Mouse (Mus musculus): ENCODE results near the gene Gm42906. TPM values are rescaled to one million over a fixed set of nuclear protein-coding genes. Genes with fewer than 3 reads are reported as not detected.

The Gm42906 gene
- total RNA-seq, 1 experiment = not detected

DNA sequence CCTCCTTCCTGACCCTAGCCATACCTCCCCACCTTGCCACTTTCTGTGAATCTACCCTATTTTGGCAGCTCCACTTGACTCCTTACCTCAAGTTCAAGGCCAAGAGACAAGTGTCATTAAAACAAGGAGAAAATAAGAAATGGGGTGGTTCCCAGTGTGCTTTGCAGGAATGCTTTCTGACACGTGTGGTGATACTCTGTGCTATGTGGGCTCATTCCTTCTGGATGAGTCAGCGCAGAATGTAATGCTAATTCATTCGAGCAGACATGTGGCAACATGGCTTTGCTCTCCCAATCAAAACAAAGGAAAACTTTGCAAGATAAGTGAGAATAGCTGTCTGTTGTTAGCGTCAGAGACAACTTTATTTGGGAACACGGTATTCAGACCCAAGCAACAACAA lies 225.0 kb downstream of the Gm42906 start:
- Histone ChIP-seq H3K4me3 (ENCODE audit: insufficient read depth in 1 of 2, low read depth in 1 of 2, low read length in 2 of 2, poor library complexity in 1 of 2, severe bottlenecking in 1 of 2) (no peak overlapping the region), H3K36me3 (ENCODE audit: control insufficient read depth, insufficient read depth, low read length, poor library complexity, severe bottlenecking) (no peaks in the 10 kb centered on the region), H3K4me1 (ENCODE audit: control insufficient read depth in 2 of 2, insufficient read depth in 2 of 2, low read length in 2 of 2, poor library complexity in 1 of 2) (peaks cover 0 to 3% of the 10 kb centered on the region in 2 experiments; a peak in 1 of 4 replicates), H3K9me3 (ENCODE audit: control insufficient read depth, insufficient read depth, low read depth, low read length) (no peaks in the 10 kb centered on the region), H3K27ac (ENCODE audit: insufficient read depth, low read depth, low read length, poor library complexity, severe bottlenecking) (no peak overlapping the region), H3K9ac (ENCODE audit: insufficient read depth, low read depth, low read length, poor library complexity, severe bottlenecking) (no peak overlapping the region)
- DNase-seq (ENCODE audit: low read depth, low spot score) = no peak
- in situ Hi-C loops (cut with MboI; ENCODE audit: low sequenced_read_pairs in 2 of 2, unreplicated experiment in 2 of 2) = no loop called here
- no peak for TF ChIP-seq CHD2 (IDR thresholded peaks at IDR 0.05; ENCODE audit: low read depth, low read length)
- 0 out of 2 replicates have a peak, but pooled peaks have one; percentile 22 for TF ChIP-seq MAFK (IDR thresholded peaks at IDR 0.05; ENCODE audit: insufficient read depth, low read depth, low read length)
- TF ChIP-seq ZNF384 (IDR thresholded peaks at IDR 0.05; ENCODE audit: low read depth, low read length) = no peak

DNA sequence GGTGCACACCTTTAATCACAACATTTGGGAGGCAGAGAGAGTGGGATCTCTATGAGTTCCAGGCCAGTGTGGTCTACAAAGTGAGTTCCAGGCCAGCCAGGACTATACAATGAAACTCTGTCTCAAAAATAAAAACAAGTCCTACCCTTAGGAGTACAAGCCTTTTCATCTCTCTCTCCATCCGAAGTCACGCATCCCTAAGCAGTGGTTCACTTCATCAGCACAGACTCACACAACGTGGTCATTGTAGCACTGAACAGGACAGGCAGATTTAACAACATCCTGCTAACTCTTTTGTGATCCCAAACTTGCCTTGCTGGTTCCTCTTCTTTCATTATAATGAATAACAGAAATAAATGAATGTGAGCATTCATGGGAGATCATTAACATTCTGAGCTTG lies 226.7 kb downstream of the Gm42906 start:
- Histone ChIP-seq H3K4me3 (ENCODE audit: insufficient read depth in 1 of 2, low read depth in 1 of 2, low read length in 2 of 2, poor library complexity in 1 of 2, severe bottlenecking in 1 of 2) (no peak overlapping the region), H3K4me1 (ENCODE audit: control insufficient read depth in 2 of 2, insufficient read depth in 2 of 2, low read length in 2 of 2, poor library complexity in 1 of 2) (peaks cover 0 to 3% of the 10 kb centered on the region in 2 experiments; a peak in 1 of 4 replicates), H3K9me3 (ENCODE audit: control insufficient read depth, insufficient read depth, low read depth, low read length) (no peaks in the 10 kb centered on the region), H3K27ac (ENCODE audit: insufficient read depth, low read depth, low read length, poor library complexity, severe bottlenecking) (no peak overlapping the region), H3K9ac (ENCODE audit: insufficient read depth, low read depth, low read length, poor library complexity, severe bottlenecking) (no peak overlapping the region), H3K36me3 (ENCODE audit: control insufficient read depth, insufficient read depth, low read length, poor library complexity, severe bottlenecking) (no peaks in the 10 kb centered on the region)
- TF ChIP-seq MAFK (IDR thresholded peaks at IDR 0.05; ENCODE audit: insufficient read depth, low read depth, low read length) (no peak), ZC3H11A (IDR thresholded peaks at IDR 0.05; ENCODE audit: borderline replicate concordance, low read depth, low read length) (no peak), HCFC1 (IDR thresholded peaks at IDR 0.05; ENCODE audit: borderline replicate concordance, insufficient read depth, low read length) (no peak), ZNF384 (IDR thresholded peaks at IDR 0.05; ENCODE audit: low read depth, low read length) (no peak), CHD2 (IDR thresholded peaks at IDR 0.05; ENCODE audit: low read depth, low read length) (no peak)
- DNase-seq (ENCODE audit: low read depth, low spot score) = no peak
- in situ Hi-C loops (cut with MboI; ENCODE audit: low sequenced_read_pairs in 2 of 2, unreplicated experiment in 2 of 2) = no loop called here

DNA sequence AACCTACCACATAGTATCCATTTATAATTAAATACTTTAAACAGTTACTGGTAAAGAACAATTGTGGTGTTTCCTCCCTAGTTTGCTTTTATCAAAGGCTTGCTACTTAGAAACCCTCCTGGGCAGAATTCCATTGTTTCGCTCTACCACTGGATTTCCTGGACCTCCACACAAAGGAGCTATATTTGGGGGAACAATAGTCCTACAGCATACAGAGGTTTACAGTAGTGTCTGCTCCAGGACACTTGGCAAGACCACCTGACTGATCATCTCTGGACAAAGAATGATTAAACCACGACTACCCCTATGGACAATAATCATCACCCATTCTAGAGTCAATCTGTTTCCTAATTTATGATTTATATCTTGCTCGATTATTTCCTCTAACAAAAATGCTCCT lies 228.7 kb downstream of the Gm42906 start:
- H3K27ac ChIP-seq (ENCODE audit: insufficient read depth, low read depth, low read length, poor library complexity, severe bottlenecking) = no peak overlapping the region
- no peak for DNase-seq (ENCODE audit: low read depth, low spot score)
- no peak overlapping the region for H3K9ac ChIP-seq (ENCODE audit: insufficient read depth, low read depth, low read length, poor library complexity, severe bottlenecking)
- no peaks in the 10 kb centered on the region for H3K9me3 ChIP-seq (ENCODE audit: control insufficient read depth, insufficient read depth, low read depth, low read length)
- H3K4me3 ChIP-seq (ENCODE audit: insufficient read depth in 1 of 2, low read depth in 1 of 2, low read length in 2 of 2, poor library complexity in 1 of 2, severe bottlenecking in 1 of 2) = no peak overlapping the region
- in situ Hi-C loops (cut with MboI; ENCODE audit: low sequenced_read_pairs in 2 of 2, unreplicated experiment in 2 of 2) = no loop called here
- TF ChIP-seq MAFK (IDR thresholded peaks at IDR 0.05; ENCODE audit: insufficient read depth, low read depth, low read length) (no peak), HCFC1 (IDR thresholded peaks at IDR 0.05; ENCODE audit: borderline replicate concordance, insufficient read depth, low read length) (no peak), CHD2 (IDR thresholded peaks at IDR 0.05; ENCODE audit: low read depth, low read length) (no peak), ZNF384 (IDR thresholded peaks at IDR 0.05; ENCODE audit: low read depth, low read length) (no peak), ZC3H11A (IDR thresholded peaks at IDR 0.05; ENCODE audit: borderline replicate concordance, low read depth, low read length) (no peak)
- peaks cover 0 to 3% of the 10 kb centered on the region in 2 experiments; a peak in 1 of 4 replicates for H3K4me1 ChIP-seq (ENCODE audit: control insufficient read depth in 2 of 2, insufficient read depth in 2 of 2, low read length in 2 of 2, poor library complexity in 1 of 2)
- no peaks in the 10 kb centered on the region for H3K36me3 ChIP-seq (ENCODE audit: control insufficient read depth, insufficient read depth, low read length, poor library complexity, severe bottlenecking)

DNA sequence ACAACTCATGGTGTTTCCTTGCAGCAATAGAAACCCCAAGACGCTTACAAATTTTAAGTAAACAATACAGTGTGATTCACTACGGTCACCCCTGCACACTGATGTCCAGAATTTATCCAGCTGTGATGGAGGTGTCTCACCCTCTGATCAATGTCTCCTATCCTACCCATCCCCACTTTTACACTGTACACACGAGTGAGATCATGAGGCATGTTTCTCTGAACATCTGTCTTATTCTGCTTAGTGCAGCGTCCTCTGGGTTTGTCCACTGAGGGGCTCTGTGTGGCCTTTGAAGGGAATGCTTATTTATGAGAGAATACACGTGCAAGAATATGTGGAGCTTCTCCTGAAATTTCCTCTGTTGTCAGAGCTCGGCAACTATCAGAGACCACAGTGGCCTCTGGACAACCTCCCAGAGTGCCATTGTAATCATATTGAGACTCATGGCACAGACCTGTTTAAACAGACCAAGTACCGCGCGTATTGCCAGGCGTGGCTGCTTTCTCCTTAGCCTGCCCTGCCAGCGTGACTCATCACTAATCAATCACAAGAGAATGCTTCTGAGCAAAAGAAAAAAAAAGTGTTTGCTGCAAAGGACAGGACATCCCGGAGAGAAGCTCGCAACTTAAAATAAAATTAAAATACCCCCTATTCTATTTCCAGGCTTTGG lies 231.2 kb downstream of the Gm42906 start:
- no peak for TF ChIP-seq CHD2 (IDR thresholded peaks at IDR 0.05; ENCODE audit: low read depth, low read length)
- no peak for TF ChIP-seq ZNF384 (IDR thresholded peaks at IDR 0.05; ENCODE audit: low read depth, low read length)
- TF ChIP-seq ZC3H11A (IDR thresholded peaks at IDR 0.05; ENCODE audit: borderline replicate concordance, low read depth, low read length) = no peak
- TF ChIP-seq MAFK (IDR thresholded peaks at IDR 0.05; ENCODE audit: insufficient read depth, low read depth, low read length) = no peak
- TF ChIP-seq HCFC1 (IDR thresholded peaks at IDR 0.05; ENCODE audit: borderline replicate concordance, insufficient read depth, low read length) = no peak
- Histone ChIP-seq H3K4me1 (ENCODE audit: control insufficient read depth in 2 of 2, insufficient read depth in 2 of 2, low read length in 2 of 2, poor library complexity in 1 of 2) (peaks cover 0 to 3% of the 10 kb centered on the region in 2 experiments; a peak in 1 of 4 replicates), H3K27ac (ENCODE audit: insufficient read depth, low read depth, low read length, poor library complexity, severe bottlenecking) (no peak overlapping the region), H3K9ac (ENCODE audit: insufficient read depth, low read depth, low read length, poor library complexity, severe bottlenecking) (no peak overlapping the region), H3K4me3 (ENCODE audit: insufficient read depth in 1 of 2, low read depth in 1 of 2, low read length in 2 of 2, poor library complexity in 1 of 2, severe bottlenecking in 1 of 2) (no peak overlapping the region), H3K9me3 (ENCODE audit: control insufficient read depth, insufficient read depth, low read depth, low read length) (no peaks in the 10 kb centered on the region), H3K36me3 (ENCODE audit: control insufficient read depth, insufficient read depth, low read length, poor library complexity, severe bottlenecking) (no peaks in the 10 kb centered on the region)
- DNase-seq (ENCODE audit: low read depth, low spot score) = no peak
- in situ Hi-C loops (cut with MboI; ENCODE audit: low sequenced_read_pairs in 2 of 2, unreplicated experiment in 2 of 2) = no loop called here

All from ES-E14 (cell line).